Mouse (Mus musculus) cerebellum, adult 2 months (tissue): ENCODE results near the gene Klhl6. TPM values are rescaled to one million over a fixed set of nuclear protein-coding genes. Genes with fewer than 3 reads are reported as not detected.
"Not testable (repeated sequence)": the region's sequence is repeated elsewhere in the genome, so short reads cannot be mapped to it uniquely, and the experiment has no call there.

Source experiments
- DNase-seq, 2 experiments: peaks; one replicate each; pipeline ENCODE4 v3.0.0; 2021
- H3K27ac ChIP-seq: fragments of 200-500 bp; 2 replicates; pipeline ENCODE4 v1.5.1; 2012; ENCODE audit warnings: low read length, control low read depth, inconsistent platforms; ENCODE audit not compliant: insufficient read depth
- H3K27me3 ChIP-seq: fragments of 200-500 bp; 2 replicates; pipeline ENCODE4 v1.6.1; 2012; ENCODE audit warnings: inconsistent platforms, mild to moderate bottlenecking, low read length, moderate library complexity; ENCODE audit not compliant: control insufficient read depth, insufficient read depth
- H3K4me1 ChIP-seq: fragments of 200-500 bp; 2 replicates; pipeline ENCODE4 v1.6.1; 2011; ENCODE audit warnings: low read length; ENCODE audit not compliant: control insufficient read depth, insufficient read depth
- H3K4me3 ChIP-seq: fragments of 200-500 bp; replicated peaks from 2 replicates; pipeline ENCODE3; 2011; ENCODE audit warnings: mild to moderate bottlenecking, low read depth, low read length, control low read depth; ENCODE audit not compliant: insufficient read depth
- CTCF ChIP-seq: fragments of 200-500 bp; IDR thresholded peaks from 2 replicates; pipeline ENCODE4 v1.5.1; 2011; ENCODE audit warnings: low read depth, mild to moderate bottlenecking, control low read depth, low read length, moderate library complexity, borderline replicate concordance; ENCODE audit not compliant: insufficient read depth
- POLR2A ChIP-seq: fragments of 200-500 bp; IDR thresholded peaks from 2 replicates; pipeline ENCODE4 v1.6.1; 2011; ENCODE audit warnings: low read length, control low read depth, borderline replicate concordance; ENCODE audit not compliant: insufficient read depth
- WGBS: fragments of 180-500 bp; shearing (Covaris S2); methylation state at CpG from one replicate; pipeline ENCODE4 v1.1.7; 2018; 5-methylcytosine and 5-hydroxymethylcytosine counted together
- polyA plus RNA-seq: library from polyadenylated mRNA; depleted of rRNA; stranded (reverse); fragments of >200 nt; gene quantifications from 2 replicates; pipeline ENCODE4 v1.2.3, GENCODE M21; 2012; rRNA removed

Klhl6 gene
- 1.2 and 1.6 TPM in 2 replicates for polyA plus RNA-seq

DNA sequence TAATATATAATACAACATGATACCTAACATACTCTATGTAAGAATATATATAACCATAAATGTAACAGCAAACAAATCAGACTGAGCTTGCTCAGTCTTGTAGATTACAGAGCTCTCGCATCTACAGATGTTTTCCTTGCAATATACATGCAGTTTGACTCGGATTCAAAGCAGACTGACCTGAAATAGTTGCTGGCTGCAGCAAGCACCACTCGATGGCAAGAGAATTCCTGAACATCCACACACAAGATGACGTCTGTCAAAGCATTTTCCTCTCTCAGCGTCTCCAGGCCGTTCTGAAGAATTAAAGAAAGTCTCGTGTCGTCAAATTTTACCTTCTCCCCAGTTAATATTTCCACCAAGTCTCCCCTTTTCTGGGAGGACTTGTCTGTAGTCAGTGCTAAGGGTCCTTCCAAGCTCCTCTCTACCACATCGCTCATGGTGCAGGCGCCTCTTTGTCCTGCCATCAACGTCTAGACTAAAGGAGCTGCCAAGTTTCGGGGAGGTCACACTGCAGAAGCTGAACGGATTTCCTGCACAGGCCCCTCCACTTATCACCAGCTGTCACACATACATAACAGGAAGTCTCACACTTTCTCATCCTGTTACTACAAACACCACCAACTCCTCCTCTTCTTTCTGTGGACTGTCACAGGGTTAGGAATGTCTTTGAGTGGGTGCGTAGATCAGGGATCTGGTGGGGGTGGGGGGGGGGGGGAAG lies at the start of gene Klhl6:
Klhl6 (minus strand) TSS at position 501 of the 721 bp plus-strand sequence.
- Histone ChIP-seq H3K27ac (no peak within 1 kb of the TSS), H3K4me3 (no peak within 1 kb of the TSS), H3K27me3 (no peaks in the 10 kb centered on the region), H3K4me1 (no peaks in the 10 kb centered on the region)
- DNase-seq: no peak
- 67% methylated on average over 14 of the region's 14 CpGs for WGBS
- TF ChIP-seq POLR2A (no peak), CTCF (no peak)

DNA sequence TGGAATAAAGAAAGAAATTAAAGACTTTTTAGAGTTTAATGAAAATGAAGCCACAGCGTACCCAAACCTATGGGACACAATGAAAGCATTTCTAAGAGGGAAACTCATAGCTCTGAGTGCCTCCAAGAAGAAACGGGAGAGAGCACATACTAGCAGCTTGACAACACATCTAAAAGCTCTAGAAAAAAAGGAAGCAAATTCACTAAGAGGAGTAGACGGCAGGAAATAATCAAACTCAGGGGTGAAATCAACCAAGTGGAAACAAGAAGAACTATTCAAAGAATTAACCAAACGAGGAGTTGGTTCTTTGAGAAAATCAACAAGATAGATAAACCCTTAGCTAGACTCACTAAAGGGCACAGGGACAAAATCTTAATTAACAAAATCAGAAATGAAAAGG lies 44.4 kb upstream of the Klhl6 start:
- H3K27me3 ChIP-seq, DNase-seq, H3K27ac ChIP-seq, H3K4me1 ChIP-seq, H3K4me3 ChIP-seq: not testable (repeated sequence)
- 82% methylated on average over 2 of the region's 4 CpGs for WGBS

DNA sequence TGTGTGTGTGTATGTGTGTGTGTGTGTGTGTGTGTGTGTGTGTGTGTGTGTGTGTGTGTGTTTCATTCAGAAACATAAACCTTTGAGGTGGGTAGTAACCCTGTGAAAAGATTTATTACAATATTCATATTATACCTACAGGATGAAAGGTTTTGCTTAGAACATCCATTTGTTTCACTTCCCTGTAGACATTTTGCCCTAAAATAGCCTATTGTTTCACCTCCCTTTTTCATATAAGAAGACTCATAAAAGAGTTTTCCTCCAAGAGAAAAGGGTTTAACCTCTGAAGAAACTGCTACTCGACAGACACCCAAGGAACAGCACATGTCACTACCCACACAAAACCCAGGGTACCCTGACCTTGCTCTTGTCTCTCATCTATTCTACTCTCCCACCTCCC lies 40.0 kb upstream of the Klhl6 start:
- 68% methylated on average over 1 of the region's 1 CpGs for WGBS
- TF ChIP-seq POLR2A (no peak), CTCF (no peak)
- H3K27me3 ChIP-seq: no peaks in the 10 kb centered on the region

GRCm38 (mm10) chr16:20021848-20022247 lies 39.0 kb upstream of the Klhl6 start:
- H3K27me3 ChIP-seq: no peaks in the 10 kb centered on the region
- no peaks in the 10 kb centered on the region for H3K4me1 ChIP-seq
- no peak for DNase-seq
- H3K27ac ChIP-seq: no peak overlapping the region
- no peak for TF ChIP-seq POLR2A
- TF ChIP-seq CTCF: no peak
- 81% methylated on average over 2 of the region's 2 CpGs for WGBS
- H3K4me3 ChIP-seq: no peak overlapping the region

More for the DNA sequence above, 40.0 kb upstream of the Klhl6 start:
- H3K4me1 ChIP-seq: no peaks in the 10 kb centered on the region
- no peak overlapping the region for H3K4me3 ChIP-seq
- no peak for DNase-seq
- no peak overlapping the region for H3K27ac ChIP-seq

GRCm38 (mm10) chr16:20012647-20013046 lies 29.8 kb upstream of the Klhl6 start:
- TF ChIP-seq CTCF: no peak
- TF ChIP-seq POLR2A: no peak
- Histone ChIP-seq H3K27me3 (no peaks in the 10 kb centered on the region), H3K4me1 (no peaks in the 10 kb centered on the region)

GRCm38 (mm10) chr16:20006066-20006465 lies 23.2 kb upstream of the Klhl6 start:
- no peak for DNase-seq
- Histone ChIP-seq H3K4me1 (no peaks in the 10 kb centered on the region), H3K4me3 (no peak overlapping the region), H3K27ac (no peak overlapping the region), H3K27me3 (no peaks in the 10 kb centered on the region)
- TF ChIP-seq CTCF (no peak), POLR2A (no peak)
- 52% methylated on average over 1 of the region's 1 CpGs for WGBS

More at GRCm38 (mm10) chr16:20012647-20013046, 29.8 kb upstream of the Klhl6 start:
- DNase-seq: no peak
- H3K27ac ChIP-seq: no peak overlapping the region
- H3K4me3 ChIP-seq: no peak overlapping the region

DNA sequence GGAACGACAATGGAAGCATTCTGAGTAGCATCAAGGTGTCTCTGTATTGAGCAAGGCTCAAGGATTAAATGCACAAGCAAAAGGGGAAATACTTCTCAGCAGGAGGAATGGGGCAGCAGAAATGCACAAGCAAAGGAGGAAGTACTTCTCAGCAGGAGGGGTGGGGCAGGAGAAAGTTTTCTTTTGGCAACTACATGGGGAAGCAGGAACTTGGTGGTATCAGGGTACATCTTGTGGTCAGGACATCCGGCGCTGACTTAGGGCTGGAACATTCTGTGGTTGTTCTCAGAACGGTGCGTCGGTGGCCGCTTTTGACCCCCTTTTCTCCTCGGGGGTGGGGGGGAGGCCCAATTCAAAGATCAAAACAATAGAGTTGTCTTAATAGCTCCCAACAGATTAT lies 17.4 kb upstream of the Klhl6 start:
- not testable (repeated sequence) for H3K4me3 ChIP-seq, H3K4me1 ChIP-seq

DNA sequence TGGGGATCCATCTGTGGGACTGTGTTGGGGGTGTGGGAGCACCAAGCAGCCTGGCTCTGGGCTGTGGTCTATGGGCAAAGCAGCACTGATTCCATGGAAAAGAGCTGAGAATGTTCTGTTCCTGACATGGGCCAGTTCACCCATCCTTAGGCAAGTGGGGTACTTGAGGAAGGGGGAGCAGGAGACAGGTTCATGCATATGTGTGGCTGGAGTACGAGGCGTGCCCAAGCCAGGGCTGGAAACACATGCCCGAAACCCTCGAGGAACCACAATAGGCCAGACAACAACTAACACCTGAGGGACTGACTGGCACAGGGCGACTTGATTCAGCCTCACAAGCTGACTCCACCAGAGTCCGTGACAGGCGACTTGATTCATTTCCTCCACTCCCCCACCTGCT lies 14.8 kb upstream of the Klhl6 start:
- 92% methylated on average over 7 of the region's 7 CpGs for WGBS
- H3K27me3 ChIP-seq: no peaks in the 10 kb centered on the region
- no peak for TF ChIP-seq CTCF
- no peak for TF ChIP-seq POLR2A

More for the DNA sequence above, 17.4 kb upstream of the Klhl6 start:
- H3K27ac ChIP-seq, DNase-seq, H3K27me3 ChIP-seq: not testable (repeated sequence)
- WGBS: 89% methylated on average over 8 of the region's 8 CpGs

DNA sequence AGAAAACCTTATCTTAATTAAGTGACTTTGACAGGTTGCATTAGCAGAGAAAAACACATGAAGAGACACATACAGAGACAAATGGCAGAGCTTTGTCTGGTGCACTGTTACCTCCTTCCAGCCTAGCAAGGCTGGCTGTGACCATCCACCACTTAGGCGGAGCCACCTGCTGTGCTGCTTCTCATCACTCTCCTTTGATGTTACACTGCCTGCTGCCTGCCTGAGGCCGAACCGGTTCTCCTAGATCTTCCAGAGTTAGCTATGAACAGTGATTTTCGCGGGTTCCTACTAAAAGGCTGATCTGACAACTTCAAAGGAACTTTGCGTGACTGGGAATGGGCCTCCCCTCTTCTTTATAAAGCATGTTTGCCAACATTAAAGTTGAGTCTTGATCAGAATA lies 14.1 kb upstream of the Klhl6 start:
- H3K27ac ChIP-seq, H3K27me3 ChIP-seq, H3K4me3 ChIP-seq, H3K4me1 ChIP-seq, DNase-seq: not testable (repeated sequence)
- WGBS: 17% methylated on average over 6 of the region's 6 CpGs

More for the DNA sequence above, 14.8 kb upstream of the Klhl6 start:
- Histone ChIP-seq H3K4me3 (no peak overlapping the region), H3K4me1 (no peaks in the 10 kb centered on the region), H3K27ac (no peak overlapping the region)
- no peak for DNase-seq
